Mouse (Mus musculus) hindbrain, embryonic 15.5 days (tissue): ENCODE measurements around the gene Lrrc63. TPM values are rescaled to one million over a fixed set of nuclear protein-coding genes. Genes with fewer than 3 reads are reported as not detected.

Experiments
- ATAC-seq: fragments of 200-750 bp; cut with Nextera tagmentation; 2 replicates; pipeline ENCODE4 v1.8.0; 2017; ENCODE audit warnings: low read depth, moderate number of reproducible peaks, moderate TSS enrichment; ENCODE audit not compliant: low FRiP score
- H3K27ac ChIP-seq: fragments of 300-500 bp; sonication (generic); replicated peaks from 2 replicates; pipeline ENCODE4 v1.5.1; 2015; ENCODE audit warnings: mild to moderate bottlenecking, inconsistent platforms
- H3K27me3 ChIP-seq: fragments of 300-500 bp; sonication (generic); 2 replicates; pipeline ENCODE4 v1.6.1; 2015; ENCODE audit warnings: control low read depth, inconsistent platforms
- H3K36me3 ChIP-seq: fragments of 300-500 bp; sonication (generic); 2 replicates; pipeline ENCODE4 v1.6.1; 2015; ENCODE audit warnings: control low read depth, inconsistent platforms
- H3K4me1 ChIP-seq: fragments of 300-500 bp; sonication (generic); replicated peaks from 2 replicates; pipeline ENCODE4 v1.6.1; 2015; ENCODE audit warnings: control low read depth, inconsistent platforms
- H3K4me2 ChIP-seq: fragments of 300-500 bp; sonication (generic); 2 replicates; pipeline ENCODE4 v1.6.1; 2015; ENCODE audit warnings: moderate library complexity, mild to moderate bottlenecking, inconsistent platforms
- H3K4me3 ChIP-seq: fragments of 300-500 bp; sonication (generic); 2 replicates; pipeline ENCODE4 v1.5.1; 2015; ENCODE audit warnings: mild to moderate bottlenecking, inconsistent platforms
- H3K9ac ChIP-seq: fragments of 300-500 bp; sonication (generic); 2 replicates; pipeline ENCODE4 v1.6.1; 2015; ENCODE audit warnings: inconsistent platforms
- H3K9me3 ChIP-seq: fragments of 300-500 bp; sonication (generic); 2 replicates; pipeline ENCODE4 v1.6.1; 2016; ENCODE audit warnings: control low read depth, inconsistent platforms
- WGBS: fragments of 180-500 bp; shearing (Covaris S2); methylation state at CpG from one replicate; pipeline ENCODE4 v1.1.7; 2015; 5-methylcytosine and 5-hydroxymethylcytosine counted together
- polyA plus RNA-seq: library from polyadenylated mRNA; unstranded; fragments of >200 nt; fragmentation: Nextera tagmentation; extraction: Ambion mirVana; gene quantifications from 2 replicates; pipeline ENCODE4 v1.2.1, GENCODE M21; 2015

The Lrrc63 gene
- polyA plus RNA-seq, 1 experiment from 2014 or later = not detected

DNA sequence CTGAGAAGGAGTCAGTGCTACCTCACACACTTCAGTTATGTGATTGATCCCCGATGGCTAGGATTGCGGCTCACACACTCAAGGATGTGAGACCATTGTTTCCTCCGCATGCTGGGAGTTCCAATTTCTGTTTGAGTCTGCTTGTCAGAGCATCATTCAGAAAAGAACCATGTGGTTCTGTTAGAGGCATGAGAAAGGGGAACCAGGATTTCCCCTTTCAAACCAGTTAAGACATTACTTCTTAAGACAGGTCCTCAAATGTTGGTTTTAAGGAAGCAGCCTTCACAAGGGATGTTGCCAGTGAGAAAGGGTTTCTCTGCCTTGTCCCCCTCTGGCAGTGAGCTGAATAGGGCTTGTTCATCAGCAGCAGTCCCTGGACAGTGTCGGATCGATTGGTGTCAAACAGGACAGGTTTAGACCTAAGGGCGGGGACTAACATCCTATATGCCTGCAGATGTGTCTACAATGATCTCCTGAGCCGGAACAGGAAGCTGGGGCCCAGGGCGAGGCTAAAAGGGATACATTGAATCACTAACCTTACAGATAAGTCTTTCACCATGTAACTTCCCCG, 73.7 kb downstream of the Lrrc63 start:
- Histone ChIP-seq H3K4me3 (no peak overlapping the region), H3K27me3 (no peaks in the 10 kb centered on the region), H3K36me3 (no peaks in the 10 kb centered on the region), H3K9me3 (no peaks in the 10 kb centered on the region), H3K4me2 (no peak overlapping the region), H3K27ac (no peak overlapping the region), H3K4me1 (no peaks in the 10 kb centered on the region), H3K9ac (no peak overlapping the region)
- ATAC-seq = no peak
- 85% methylated on average over 9 of the region's 9 CpGs for WGBS

- WGBS = 84% methylated on average over 14 of the region's 14 CpGs
- H3K4me1 ChIP-seq = no peaks in the 10 kb centered on the region
- H3K27ac ChIP-seq = no peak overlapping the region
- H3K9ac ChIP-seq = no peak overlapping the region
- H3K4me2 ChIP-seq = no peak overlapping the region
- no peaks in the 10 kb centered on the region for H3K36me3 ChIP-seq
- ATAC-seq = no peak
- H3K27me3 ChIP-seq = no peaks in the 10 kb centered on the region
- no peak overlapping the region for H3K4me3 ChIP-seq
- no peaks in the 10 kb centered on the region for H3K9me3 ChIP-seq
Observed at GRCm38 (mm10) chr14:75054455-75055343, 76.0 kb downstream of the Lrrc63 start.

DNA sequence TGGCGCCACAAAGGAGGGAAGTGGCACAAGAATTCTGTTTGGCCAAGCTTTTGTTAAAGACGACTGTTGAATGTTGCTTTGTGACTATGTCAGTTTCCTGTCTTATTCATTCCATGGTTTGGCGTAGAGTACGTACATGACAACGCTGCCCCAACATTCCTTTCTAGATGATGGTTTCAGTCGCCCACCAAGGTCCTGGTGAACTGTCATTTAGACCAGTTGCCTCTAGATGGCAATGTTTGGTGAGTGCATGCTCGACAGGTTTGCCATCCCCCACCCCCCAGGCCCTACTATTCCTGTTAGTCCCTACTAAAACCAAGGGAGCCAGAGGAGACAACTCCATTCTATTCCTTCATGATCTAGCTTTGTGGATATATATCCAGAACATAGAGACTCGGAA, 78.2 kb downstream of the Lrrc63 start:
- H3K27ac ChIP-seq = no peak overlapping the region
- H3K27me3 ChIP-seq = no peaks in the 10 kb centered on the region
- H3K4me2 ChIP-seq = no peak overlapping the region
- no peak overlapping the region for H3K9ac ChIP-seq
- no peak overlapping the region for H3K4me3 ChIP-seq
- no peak for ATAC-seq
- no peaks in the 10 kb centered on the region for H3K9me3 ChIP-seq
- 69% methylated on average over 8 of the region's 8 CpGs for WGBS
- no peaks in the 10 kb centered on the region for H3K4me1 ChIP-seq
- no peaks in the 10 kb centered on the region for H3K36me3 ChIP-seq

GRCm38 (mm10) chr14:75045184-75045583, 85.5 kb downstream of the Lrrc63 start:
- H3K27ac ChIP-seq = no peak overlapping the region
- H3K4me2 ChIP-seq = no peak overlapping the region
- no peaks in the 10 kb centered on the region for H3K9me3 ChIP-seq
- H3K36me3 ChIP-seq = no peaks in the 10 kb centered on the region
- ATAC-seq = no peak
- no peaks in the 10 kb centered on the region for H3K27me3 ChIP-seq
- H3K9ac ChIP-seq = no peak overlapping the region
- H3K4me1 ChIP-seq = no peaks in the 10 kb centered on the region
- WGBS = 80% methylated on average over 7 of the region's 7 CpGs
- no peak overlapping the region for H3K4me3 ChIP-seq

DNA sequence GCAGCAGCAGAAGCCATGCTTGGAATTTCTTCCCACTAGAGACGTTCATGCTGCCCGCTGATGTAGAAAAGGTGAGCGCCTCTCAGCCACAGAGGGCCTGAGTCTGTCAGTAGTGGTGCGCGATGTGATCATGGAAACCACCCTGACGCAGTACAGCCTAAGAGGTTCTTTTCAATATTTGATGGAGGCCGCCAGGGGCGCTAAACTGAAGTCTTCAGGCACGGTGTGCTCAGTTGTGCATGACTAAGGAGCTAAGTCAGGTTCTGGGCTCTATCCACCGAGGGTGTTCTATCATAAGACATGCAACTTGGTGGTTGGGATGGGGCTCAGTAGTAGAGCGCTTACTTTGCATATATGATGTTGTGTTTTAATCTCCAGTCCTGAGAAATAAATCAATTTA, 95.2 kb downstream of the Lrrc63 start:
- Histone ChIP-seq H3K4me2 (no peak overlapping the region), H3K9me3 (no peaks in the 10 kb centered on the region), H3K36me3 (no peaks in the 10 kb centered on the region), H3K9ac (no peak overlapping the region), H3K27ac (no peak overlapping the region), H3K4me3 (no peak overlapping the region), H3K27me3 (no peaks in the 10 kb centered on the region), H3K4me1 (no peaks in the 10 kb centered on the region)
- 70% methylated on average over 11 of the region's 11 CpGs for WGBS
- ATAC-seq = no peak

Other genes starting within 250 kb of the Lrrc63 start
- 17.4 and 20.2 TPM in 2 replicates for gene Lrch1, start 183.0 kb downstream of the Lrrc63 start, polyA plus RNA-seq
- 0.13 and 0.29 TPM in 2 replicates for gene Rubcnl, start 114.9 kb downstream of the Lrrc63 start, polyA plus RNA-seq
- gene Lcp1, start 220 bp upstream of the Lrrc63 start, polyA plus RNA-seq = 12.9 and 14.6 TPM in 2 replicates
- gene Cpb2, start 111.4 kb upstream of the Lrrc63 start, polyA plus RNA-seq = not detected in 2 replicates
- 44.2 TPM in 2 replicates for gene Zc3h13, start 153.5 kb upstream of the Lrrc63 start, polyA plus RNA-seq